Mouse (Mus musculus): ENCODE measurements around the gene Eddm3b. TPM values are rescaled to one million over a fixed set of nuclear protein-coding genes. Genes with fewer than 3 reads are reported as not detected.
"Not testable (repeated sequence)": the region's sequence is repeated elsewhere in the genome, so short reads cannot be mapped to it uniquely, and the experiment has no call there.

Gene Eddm3b
- polyA plus RNA-seq, 1 experiment, result not detected

- TF ChIP-seq POLR2A (IDR thresholded peaks at IDR 0.05; ENCODE audit: low read depth, low read length) (no peak), CTCF (IDR thresholded peaks at IDR 0.05; ENCODE audit: borderline replicate concordance, insufficient read depth, low read length) (no peak)
- Histone ChIP-seq H3K4me3 (ENCODE audit: insufficient read depth, low read length) (no peak overlapping the region), H3K27ac (ENCODE audit: insufficient read depth, low read length) (peak overlapping the region; percentile 11), H3K4me1 (ENCODE audit: control insufficient read depth, insufficient read depth, low read length) (peaks cover 5% of the 10 kb centered on the region; the same call in 1 of the 2 replicates)
Observed at GRCm38 (mm10) chr14:51094096-51094875, 19.9 kb upstream of the Eddm3b start.

DNA sequence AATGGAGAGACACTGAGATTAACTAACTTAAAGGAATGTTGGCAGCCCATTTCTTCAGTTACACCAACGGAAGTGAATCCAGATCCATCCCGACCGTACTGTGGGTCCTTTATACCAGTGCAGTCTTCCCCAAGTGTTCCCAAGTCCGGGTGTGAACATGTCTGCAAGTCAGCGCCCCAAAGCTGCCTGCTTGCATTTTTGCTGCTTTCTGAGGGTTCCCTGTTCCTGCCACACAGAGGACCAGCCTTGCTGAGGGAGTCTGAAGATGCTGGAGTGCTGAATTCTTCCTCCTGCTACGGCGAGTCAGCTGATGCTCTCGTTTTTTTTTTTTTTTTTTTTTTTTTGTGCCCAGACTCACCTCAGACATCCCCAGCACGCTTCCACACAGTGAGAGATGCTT is 19.3 kb upstream of the Eddm3b start:
- H3K4me3 ChIP-seq (ENCODE audit: insufficient read depth, low read length), result no peak overlapping the region
- H3K27ac ChIP-seq (ENCODE audit: insufficient read depth, low read length), result no peak overlapping the region
- peaks cover 5% of the 10 kb centered on the region; the same call in 1 of the 2 replicates for H3K4me1 ChIP-seq (ENCODE audit: control insufficient read depth, insufficient read depth, low read length)
- TF ChIP-seq POLR2A (IDR thresholded peaks at IDR 0.05; ENCODE audit: low read depth, low read length), result no peak
- no peak for TF ChIP-seq CTCF (IDR thresholded peaks at IDR 0.05; ENCODE audit: borderline replicate concordance, insufficient read depth, low read length)

- Histone ChIP-seq H3K4me1 (ENCODE audit: control insufficient read depth, insufficient read depth, low read length) (peaks cover 5% of the 10 kb centered on the region; the same call in 1 of the 2 replicates), H3K4me3 (ENCODE audit: insufficient read depth, low read length) (no peak overlapping the region), H3K27ac (ENCODE audit: insufficient read depth, low read length) (no peak overlapping the region)
- TF ChIP-seq CTCF (IDR thresholded peaks at IDR 0.05; ENCODE audit: borderline replicate concordance, insufficient read depth, low read length) (no peak), POLR2A (IDR thresholded peaks at IDR 0.05; ENCODE audit: low read depth, low read length) (no peak)
Observed at GRCm38 (mm10) chr14:51095736-51096524, 18.3 kb upstream of the Eddm3b start.

- not testable (repeated sequence) for H3K4me1 ChIP-seq (ENCODE audit: control insufficient read depth, insufficient read depth, low read length); H3K27ac ChIP-seq (ENCODE audit: insufficient read depth, low read length); H3K4me3 ChIP-seq (ENCODE audit: insufficient read depth, low read length)
Observed at GRCm38 (mm10) chr14:51098300-51098699, 15.9 kb upstream of the Eddm3b start.

DNA sequence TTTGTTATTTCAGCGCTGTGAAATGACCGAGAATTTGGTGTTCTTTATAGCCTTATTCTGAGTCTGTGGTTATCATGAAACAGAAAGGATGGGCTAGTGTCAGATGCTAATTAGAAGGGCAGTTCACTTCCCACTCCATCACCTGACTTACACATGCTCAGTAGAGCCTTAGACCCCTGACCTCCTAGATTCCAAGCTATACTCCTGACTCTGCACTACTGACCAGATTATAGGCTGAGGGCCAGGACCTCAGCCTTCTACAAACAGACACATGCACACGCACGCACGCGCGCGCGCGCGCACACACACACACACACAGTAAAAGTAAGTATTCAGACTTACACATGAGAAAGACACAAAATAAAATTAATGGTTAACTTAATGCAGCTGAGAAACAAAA is 15.3 kb upstream of the Eddm3b start:
- Histone ChIP-seq H3K4me3 (ENCODE audit: insufficient read depth, low read length) (no peak overlapping the region), H3K4me1 (ENCODE audit: control insufficient read depth, insufficient read depth, low read length) (peaks cover 5% of the 10 kb centered on the region; the same call in 1 of the 2 replicates), H3K27ac (ENCODE audit: insufficient read depth, low read length) (no peak overlapping the region)
- TF ChIP-seq POLR2A (IDR thresholded peaks at IDR 0.05; ENCODE audit: low read depth, low read length) (no peak), CTCF (IDR thresholded peaks at IDR 0.05; ENCODE audit: borderline replicate concordance, insufficient read depth, low read length) (no peak)

- TF ChIP-seq POLR2A (IDR thresholded peaks at IDR 0.05; ENCODE audit: low read depth, low read length) (no peak), CTCF (IDR thresholded peaks at IDR 0.05; ENCODE audit: borderline replicate concordance, insufficient read depth, low read length) (no peak)
- Histone ChIP-seq H3K4me3 (ENCODE audit: insufficient read depth, low read length) (no peak overlapping the region), H3K27ac (ENCODE audit: insufficient read depth, low read length) (no peak overlapping the region), H3K4me1 (ENCODE audit: control insufficient read depth, insufficient read depth, low read length) (no peaks in the 10 kb centered on the region)
Observed at GRCm38 (mm10) chr14:51101284-51101683, 12.9 kb upstream of the Eddm3b start.

DNA sequence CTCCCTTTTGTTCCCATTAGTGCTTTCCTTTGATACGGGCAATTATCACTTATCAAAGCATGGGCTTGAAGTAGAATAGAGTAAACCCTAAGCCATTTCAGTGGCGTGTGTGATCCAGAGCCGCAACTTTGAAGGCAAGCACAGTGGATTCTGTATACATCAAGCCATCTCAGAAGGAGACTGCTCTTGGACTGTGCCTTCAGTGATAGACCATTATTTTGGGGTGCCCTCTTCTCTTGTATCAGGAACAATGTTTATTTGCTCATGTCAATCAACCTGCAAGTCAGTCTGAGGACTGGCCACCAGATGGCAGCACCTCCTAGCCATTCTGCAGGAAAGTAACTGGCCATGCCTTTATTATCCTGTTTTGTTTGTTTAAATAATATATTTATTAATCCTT is 11.0 kb upstream of the Eddm3b start:
- TF ChIP-seq CTCF (IDR thresholded peaks at IDR 0.05; ENCODE audit: borderline replicate concordance, insufficient read depth, low read length) (peak; percentile 77; the same call in 1 of the 2 replicates), POLR2A (IDR thresholded peaks at IDR 0.05; ENCODE audit: low read depth, low read length) (no peak)
- no peak overlapping the region for H3K27ac ChIP-seq (ENCODE audit: insufficient read depth, low read length)

DNA sequence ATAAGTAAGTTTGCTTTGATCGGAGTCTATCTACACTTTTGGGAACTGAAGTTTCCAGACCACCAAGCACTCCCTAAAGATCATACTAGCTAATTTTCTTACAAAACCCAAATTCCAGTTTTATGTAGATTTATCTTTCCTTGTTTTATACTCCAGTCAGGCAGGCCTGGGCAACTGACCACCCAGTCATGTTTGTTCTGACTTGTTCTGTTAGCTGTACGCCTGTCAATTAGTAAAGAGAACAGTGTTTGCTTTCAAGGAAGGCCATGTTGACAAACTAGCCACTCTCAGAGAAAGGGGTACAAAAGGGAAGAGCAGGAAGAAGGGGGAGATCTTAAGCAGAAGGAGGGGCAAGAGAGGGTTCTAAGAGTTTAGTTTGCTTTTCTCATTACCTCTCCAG is 9.9 kb upstream of the Eddm3b start:
- TF ChIP-seq POLR2A (IDR thresholded peaks at IDR 0.05; ENCODE audit: low read depth, low read length) (no peak), CTCF (IDR thresholded peaks at IDR 0.05; ENCODE audit: borderline replicate concordance, insufficient read depth, low read length) (no peak)
- H3K4me3 ChIP-seq (ENCODE audit: insufficient read depth, low read length), result no peak overlapping the region

More for the DNA sequence above, 11.0 kb upstream of the Eddm3b start:
- Histone ChIP-seq H3K4me3 (ENCODE audit: insufficient read depth, low read length) (no peak overlapping the region), H3K4me1 (ENCODE audit: control insufficient read depth, insufficient read depth, low read length) (no peaks in the 10 kb centered on the region)

DNA sequence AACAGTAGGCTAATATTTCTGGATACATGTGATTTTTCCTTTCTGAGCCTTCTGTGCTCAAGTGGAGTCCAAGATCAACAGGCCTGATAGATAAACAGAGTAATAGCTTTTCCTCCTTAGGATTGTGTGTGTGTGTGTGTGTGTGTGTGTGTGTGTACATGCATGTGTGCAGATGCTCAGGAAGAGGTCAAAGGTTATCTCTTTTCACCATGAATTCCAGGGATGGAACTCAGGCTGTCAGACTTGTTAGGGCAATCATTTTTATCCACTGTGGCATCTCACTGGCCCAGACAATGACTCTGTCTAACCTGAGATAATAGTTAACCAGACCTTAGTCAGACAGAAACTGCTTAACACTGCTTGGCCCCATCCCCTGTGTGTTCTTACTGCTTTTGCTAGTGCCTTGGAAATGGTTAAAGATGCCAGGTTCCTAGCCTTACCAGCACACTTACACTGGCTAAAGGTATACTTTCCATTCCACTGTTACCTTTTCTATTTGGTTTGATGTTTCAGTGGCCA is 7.7 kb upstream of the Eddm3b start:
- Histone ChIP-seq H3K4me3 (ENCODE audit: insufficient read depth, low read length) (no peak overlapping the region), H3K4me1 (ENCODE audit: control insufficient read depth, insufficient read depth, low read length) (no peaks in the 10 kb centered on the region), H3K27ac (ENCODE audit: insufficient read depth, low read length) (no peak overlapping the region)
- TF ChIP-seq POLR2A (IDR thresholded peaks at IDR 0.05; ENCODE audit: low read depth, low read length) (no peak), CTCF (IDR thresholded peaks at IDR 0.05; ENCODE audit: borderline replicate concordance, insufficient read depth, low read length) (no peak)

More for the DNA sequence above, 9.9 kb upstream of the Eddm3b start:
- Histone ChIP-seq H3K27ac (ENCODE audit: insufficient read depth, low read length) (no peak overlapping the region), H3K4me1 (ENCODE audit: control insufficient read depth, insufficient read depth, low read length) (no peaks in the 10 kb centered on the region)

DNA sequence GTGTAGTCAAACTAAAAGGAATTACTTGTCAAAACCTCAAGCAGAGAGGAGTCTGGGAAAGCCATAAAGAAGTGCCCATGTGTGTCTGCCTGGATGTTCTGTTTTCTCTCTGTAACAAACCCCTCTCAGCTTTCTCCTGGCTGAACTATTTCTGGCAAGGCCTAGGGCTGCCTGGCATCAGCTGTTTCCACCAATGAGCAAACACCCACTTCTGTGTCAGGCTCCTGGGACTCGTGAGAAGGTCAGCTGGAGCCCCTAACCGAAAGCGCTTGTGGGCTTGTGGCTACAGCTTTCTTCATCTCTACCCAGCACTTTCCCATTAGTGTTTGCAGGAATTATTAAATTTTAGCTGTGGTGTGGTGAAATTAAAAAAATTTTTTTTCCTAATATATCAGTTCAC is 2.3 kb upstream of the Eddm3b start:
- H3K4me3 ChIP-seq (ENCODE audit: insufficient read depth, low read length), result no peak overlapping the region
- no peak overlapping the region for H3K27ac ChIP-seq (ENCODE audit: insufficient read depth, low read length)
- TF ChIP-seq CTCF (IDR thresholded peaks at IDR 0.05; ENCODE audit: borderline replicate concordance, insufficient read depth, low read length) (no peak), POLR2A (IDR thresholded peaks at IDR 0.05; ENCODE audit: low read depth, low read length) (no peak)
- no peaks in the 10 kb centered on the region for H3K4me1 ChIP-seq (ENCODE audit: control insufficient read depth, insufficient read depth, low read length)
